8 mouse cellular contexts compared by ENCODE assay signal in genomic region chr6:83459034-83459644, GRCm38 (mm10). TPM values are rescaled to one million over a fixed set of nuclear protein-coding genes. Genes with fewer than 3 reads are reported as not detected.
A peak's percentile ranks its signal among the peaks of the same experiment; 100 is the strongest.
DNase-seq lines count a peak whose midpoint lies in the region; ATAC-seq and TF ChIP-seq lines count a peak whose summit lies in the region.

TSS of gene Tet3 (minus strand) at chr6:83459084.

- no peaks in the 10 kb centered on the region for H3K9me3 ChIP-seq in intestine, embryonic 16.5 days (ENCODE audit: control insufficient read depth, low read length)
- no peaks in the 10 kb centered on the region for H3K9me3 ChIP-seq in midbrain, embryonic 11.5 days (ENCODE audit: control insufficient read depth, low read length)

- H3K27me3 ChIP-seq in kidney, adult 2 months (replicated peaks; ENCODE audit: control insufficient read depth, insufficient read depth, low read length) = no peaks in the 10 kb centered on the region
- no peaks in the 10 kb centered on the region for H3K27me3 ChIP-seq in intestine, embryonic 16.5 days (replicated peaks; ENCODE audit: control insufficient read depth, insufficient read depth, low read length)
- H3K27me3 ChIP-seq in midbrain, embryonic 11.5 days (ENCODE audit: control insufficient read depth, insufficient read depth, low read length) = no peaks in the 10 kb centered on the region

- no peak within 1 kb of the TSS for H3K4me3 ChIP-seq in kidney, adult 2 months (ENCODE audit: insufficient read depth, low read depth, low read length)
- H3K4me3 ChIP-seq in bone marrow macrophage, adult 2 months (ENCODE audit: insufficient read depth, low read length) = no peak within 1 kb of the TSS
- H3K4me3 ChIP-seq in intestine, embryonic 16.5 days (ENCODE audit: low read length) = no peak within 1 kb of the TSS
- no peak within 1 kb of the TSS for H3K4me3 ChIP-seq in midbrain, embryonic 11.5 days (ENCODE audit: low read depth, low read length)

- H3K27ac ChIP-seq in kidney, adult 2 months (ENCODE audit: insufficient read depth, low read depth, low read length) = peak within 1 kb of the TSS; percentile 29; the same call in 1 of the 2 replicates
- no peak within 1 kb of the TSS for H3K27ac ChIP-seq in bone marrow macrophage, adult 2 months (ENCODE audit: insufficient read depth, low read depth, low read length)
- H3K27ac ChIP-seq in intestine, embryonic 16.5 days (ENCODE audit: low read length) = no peak within 1 kb of the TSS
- no peak within 1 kb of the TSS for H3K27ac ChIP-seq in midbrain, embryonic 11.5 days (ENCODE audit: low read depth, low read length)

- H3K4me1 ChIP-seq in kidney, adult 2 months (ENCODE audit: control insufficient read depth, insufficient read depth, low read length) = peaks cover 4% of the 10 kb centered on the region
- peaks cover 19% of the 10 kb centered on the region for H3K4me1 ChIP-seq in bone marrow macrophage, adult 2 months (ENCODE audit: control insufficient read depth, insufficient read depth, low read length)
- H3K4me1 ChIP-seq in intestine, embryonic 16.5 days (ENCODE audit: control insufficient read depth, insufficient read depth, low read length) = peaks cover 31% of the 10 kb centered on the region
- H3K4me1 ChIP-seq in midbrain, embryonic 11.5 days (ENCODE audit: control insufficient read depth, insufficient read depth, low read length) = peaks cover 20% of the 10 kb centered on the region

- no peak for TF ChIP-seq POLR2A in kidney, adult 2 months (IDR thresholded peaks at IDR 0.05; ENCODE audit: low read depth, low read length)
- no peak for TF ChIP-seq POLR2A in bone marrow macrophage, adult 2 months (IDR thresholded peaks at IDR 0.05; ENCODE audit: borderline replicate concordance, low read depth, low read length)

- no peaks in the 10 kb centered on the region for H3K36me3 ChIP-seq in kidney, adult 2 months (ENCODE audit: control insufficient read depth, insufficient read depth, low read length)
- H3K36me3 ChIP-seq in intestine, embryonic 16.5 days (ENCODE audit: control insufficient read depth, insufficient read depth, low read length) = no peaks in the 10 kb centered on the region
- H3K36me3 ChIP-seq in midbrain, embryonic 11.5 days (ENCODE audit: control insufficient read depth, insufficient read depth, low read length) = no peaks in the 10 kb centered on the region

- TF ChIP-seq CTCF in kidney, adult 2 months (conservative IDR thresholded peaks at IDR 0.05; ENCODE audit: insufficient read depth, insufficient read length, low read depth, low read length) = no peak
- TF ChIP-seq CTCF in bone marrow macrophage, adult 2 months (IDR thresholded peaks at IDR 0.05; ENCODE audit: low read depth, low read length) = no peak

- DNase-seq in kidney, adult 2 months = no peak
- no peak for DNase-seq in kidney, postnatal 36 days
- no peak for DNase-seq in gastrocnemius, postnatal 4 days (ENCODE audit: low spot score in 2 of 2)
- DNase-seq in midbrain, embryonic 11.5 days (ENCODE audit: low spot score, missing footprints) = peak; percentile 19
- no peak for DNase-seq in right cerebral cortex, postnatal 14 days
- no peak for DNase-seq in spleen, postnatal 4 days (ENCODE audit: low spot score in 2 of 2)

- WGBS in kidney, adult 2 months = 68% methylated on average over 4 of the region's 4 CpGs
- whole genome bisulfite sequencing in intestine, embryonic 16.5 days = 56% methylated on average over 4 of the region's 4 CpGs
- WGBS in midbrain, embryonic 11.5 days = 78% methylated on average over 4 of the region's 4 CpGs

- H3K4me2 ChIP-seq in intestine, embryonic 16.5 days (ENCODE audit: low read depth, low read length) = no peak within 1 kb of the TSS
- H3K4me2 ChIP-seq in midbrain, embryonic 11.5 days = no peak within 1 kb of the TSS

- ATAC-seq in intestine, embryonic 16.5 days = no peak
- no peak for ATAC-seq in midbrain, embryonic 11.5 days (ENCODE audit: low FRiP score)

- no peak within 1 kb of the TSS for H3K9ac ChIP-seq in intestine, embryonic 16.5 days (ENCODE audit: low read depth, low read length)
- no peak within 1 kb of the TSS for H3K9ac ChIP-seq in midbrain, embryonic 11.5 days (ENCODE audit: low read length)

RNA-seq across cellular contexts. Expression of gene Tet3, which starts in this region (rescaled TPM):
- polyA plus RNA-seq in kidney, adult 2 months (2012; rRNA removed) = 7.1 and 8.0 TPM in 2 replicates
- 46.8 and 46.9 TPM in 2 replicates for polyA plus RNA-seq in bone marrow macrophage, adult 2 months (2012; ENCODE audit: insufficient read depth, insufficient read length, missing spikeins)
- total RNA-seq in gastrocnemius, postnatal 4 days (2021) = 10 to 100 TPM; 63.8 to 74.0 TPM
- polyA plus RNA-seq in intestine, embryonic 16.5 days (2015; fragmentation: Nextera tagmentation; extraction: Ambion mirVana) = 40.1 and 43.5 TPM in 2 replicates
- polyA plus RNA-seq in midbrain, embryonic 11.5 days (2014; fragmentation: Nextera tagmentation; extraction: Ambion mirVana) = 38.5 and 39.9 TPM in 2 replicates
